Mouse (Mus musculus) bone marrow, adult 2 months (tissue): Measurements from ENCODE around the gene Ctnnbl1.

Source experiments
- CTCF ChIP-seq: fragments of 200-500 bp; IDR thresholded peaks from 2 replicates; pipeline ENCODE4 v1.5.1; 2011; ENCODE audit warnings: low read length, control low read depth; ENCODE audit not compliant: control insufficient read depth, insufficient read depth
- POLR2A ChIP-seq: fragments of 200-500 bp; IDR thresholded peaks from 2 replicates; pipeline ENCODE4 v1.6.1; 2011; ENCODE audit warnings: low read depth, mild to moderate bottlenecking, control low read depth, low read length, borderline replicate concordance; ENCODE audit not compliant: control insufficient read depth

GRCm38 (mm10) chr2:157818576-157819320, 81.5 kb downstream of the Ctnnbl1 start:
- TF ChIP-seq CTCF (no peak), POLR2A (no peak)
